Mouse (Mus musculus) large intestine, adult 2 months (tissue): ENCODE results near the gene Mtus2. TPM values are rescaled to one million over a fixed set of nuclear protein-coding genes. Genes with fewer than 3 reads are reported as not detected.
A peak's percentile ranks its signal among the peaks of the same experiment; 100 is the strongest.
"Not testable (repeated sequence)": the region's sequence is repeated elsewhere in the genome, so short reads cannot be mapped to it uniquely, and the experiment has no call there.

Experiments used
- DNase-seq: peaks from one replicate; pipeline ENCODE4 v3.0.0-alpha.2; 2012; ENCODE audit warnings: low read depth, low spot score
- WGBS: fragments of 180-500 bp; shearing (Covaris S2); methylation state at CpG from one replicate; pipeline ENCODE4 v1.1.7; 2018; 5-methylcytosine and 5-hydroxymethylcytosine counted together
- polyA plus RNA-seq: library from polyadenylated mRNA; depleted of rRNA; stranded (reverse); fragments of >200 nt; gene quantifications from 2 replicates; pipeline ENCODE4 v1.2.3, GENCODE M21; 2012; rRNA removed

Gene Mtus2
- 2.2 and 3.2 TPM in 2 replicates for polyA plus RNA-seq

DNA sequence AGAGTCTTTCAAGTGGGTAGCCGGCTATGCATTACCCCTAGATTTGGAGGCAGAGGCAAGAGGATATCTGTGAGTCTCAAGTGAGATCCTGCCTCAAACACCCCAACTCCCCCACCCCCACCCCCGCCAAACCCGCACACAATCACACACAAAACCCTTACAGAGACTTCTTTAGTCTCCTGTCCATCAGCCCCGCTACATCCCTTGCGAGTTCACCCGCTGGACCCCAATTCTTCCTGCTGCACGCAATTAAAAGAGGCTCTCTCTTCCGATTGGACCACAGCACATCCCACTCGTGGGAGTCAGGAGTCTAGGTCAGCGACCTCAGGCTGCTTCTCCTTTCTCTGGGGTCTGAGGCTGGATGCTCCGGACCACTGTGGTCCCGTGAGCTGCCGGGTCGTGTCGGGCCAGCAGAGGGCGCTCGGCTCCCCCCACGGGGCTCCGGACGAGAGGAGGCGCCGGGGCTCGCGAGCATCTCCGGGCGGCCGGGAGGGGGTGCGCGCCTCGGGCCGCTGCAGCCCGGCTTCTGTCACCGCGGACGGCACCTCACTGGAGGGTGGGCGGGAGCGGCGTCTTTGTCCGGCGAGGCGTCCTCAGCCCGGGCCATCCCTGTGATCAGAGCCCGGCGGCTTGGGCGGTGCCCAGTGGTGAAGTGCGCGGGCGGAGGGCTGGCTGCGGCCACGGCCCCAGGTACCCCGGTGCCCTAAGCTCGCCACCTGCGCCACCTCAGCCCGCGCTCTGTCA lies at the start of gene Mtus2:
Gene Mtus2, plus strand, starts transcription at position 500 of the 744 bp plus-strand sequence.
- DNase-seq = no peak

DNA sequence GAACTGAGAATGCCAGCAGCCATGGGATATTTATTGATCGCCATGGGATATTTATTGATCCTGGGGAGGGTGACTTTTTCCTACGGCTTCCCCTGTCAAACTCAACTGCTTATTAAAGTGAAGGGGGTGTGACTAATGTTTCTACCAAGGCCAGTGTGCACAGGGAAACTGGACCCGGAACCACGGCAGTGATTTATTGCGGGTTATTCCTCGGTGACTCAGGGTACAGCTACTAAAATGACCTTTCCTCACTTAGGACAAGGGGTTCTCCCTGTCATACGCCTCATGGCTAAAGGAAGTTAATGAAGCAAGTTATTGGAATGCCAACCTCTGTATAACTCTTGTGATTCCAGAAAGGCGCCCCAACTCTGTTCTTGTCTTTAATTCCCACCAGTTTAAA lies 49.3 kb upstream of the Mtus2 start:
- DNase-seq = peak; percentile 48
- 44% methylated on average over 8 of the region's 8 CpGs for WGBS

More for the DNA sequence above, at the start of gene Mtus2:
- 2% methylated on average over 55 of the region's 55 CpGs for WGBS

DNA sequence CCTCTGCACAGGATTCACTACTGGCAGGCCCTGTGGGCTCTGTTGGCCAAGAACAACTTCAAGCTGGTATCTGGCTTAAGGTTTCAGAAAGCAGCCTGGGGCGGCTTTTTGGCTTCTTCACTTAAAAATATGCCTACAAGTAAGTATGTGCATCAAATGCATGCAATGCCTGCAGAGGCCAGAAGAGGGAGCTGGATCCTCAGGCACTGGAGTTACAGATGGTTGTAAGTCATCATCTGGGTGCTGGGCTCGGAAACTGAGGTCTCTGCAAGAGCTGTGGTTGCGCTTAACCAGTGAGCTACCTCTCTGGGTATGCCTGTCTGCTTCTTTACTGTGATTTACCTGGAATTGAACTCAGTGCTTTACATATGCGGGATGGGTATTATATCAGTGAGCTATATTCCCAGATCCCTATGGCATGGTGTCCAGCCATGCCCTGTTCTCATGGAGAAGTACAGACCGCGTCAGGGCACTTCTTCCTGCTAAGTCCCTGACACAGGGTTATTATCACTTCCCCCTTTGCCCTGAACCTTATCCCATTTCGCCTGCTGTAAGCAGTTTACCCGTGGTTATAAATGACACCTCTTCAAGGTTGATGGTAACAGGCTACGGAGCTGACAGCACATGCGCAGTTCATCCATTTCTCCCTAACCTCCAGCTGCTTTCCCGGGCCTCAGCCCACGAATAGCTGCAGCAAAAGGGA lies 46.2 kb upstream of the Mtus2 start:
- DNase-seq = no peak
- 54% methylated on average over 12 of the region's 12 CpGs for WGBS

DNA sequence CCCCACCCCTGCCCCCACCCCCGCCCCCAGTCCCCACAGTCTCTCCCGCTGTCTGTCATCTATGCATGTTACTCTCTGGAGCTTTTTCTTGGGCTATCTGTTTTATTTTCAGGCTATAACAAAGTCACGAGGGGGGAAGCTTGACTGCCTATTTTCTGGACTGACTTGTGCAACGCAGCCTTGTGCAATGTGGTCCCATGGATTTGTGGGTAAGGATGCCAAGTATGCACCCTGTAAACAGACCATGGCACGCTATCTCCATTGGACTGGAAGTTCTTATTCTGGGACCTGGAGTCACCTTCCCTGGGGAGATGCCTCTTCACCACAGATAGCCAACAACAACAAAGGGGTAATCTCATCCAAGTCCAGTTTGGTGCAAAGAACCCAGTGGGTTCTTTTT lies 45.4 kb upstream of the Mtus2 start:
- DNase-seq = no peak
- whole genome bisulfite sequencing = 59% methylated on average over 5 of the region's 5 CpGs

DNA sequence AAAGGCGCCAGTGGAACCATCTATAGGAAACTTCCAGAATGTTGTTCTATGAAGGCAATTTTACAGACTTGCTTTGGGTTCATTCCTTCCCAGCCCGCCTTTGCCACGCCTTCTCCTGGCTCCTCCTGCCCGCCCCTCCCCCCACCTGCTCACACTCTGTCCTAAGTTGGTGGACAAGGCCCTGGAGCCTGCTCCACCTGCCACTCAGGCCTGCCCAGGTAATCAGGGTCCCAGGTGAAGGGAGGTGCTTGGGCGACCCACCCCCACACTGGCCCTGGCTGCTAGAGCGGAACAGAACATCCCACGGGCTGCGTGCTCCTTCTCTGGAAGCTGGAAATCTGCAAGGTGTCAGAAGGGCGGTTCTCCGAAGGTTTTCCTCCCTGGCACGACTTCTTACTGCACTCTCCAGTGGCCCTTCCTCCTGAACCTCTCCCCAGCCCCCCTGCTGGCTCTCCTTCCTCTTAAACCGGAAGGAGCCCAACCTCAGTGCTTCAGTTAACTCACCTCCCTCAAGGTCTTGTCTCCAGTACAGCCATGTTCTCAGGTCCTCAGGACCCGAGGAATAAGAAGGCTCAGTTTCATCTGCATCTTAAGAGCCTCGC lies 43.8 kb upstream of the Mtus2 start:
- no peak for DNase-seq
- 16% methylated on average over 14 of the region's 14 CpGs for WGBS

DNA sequence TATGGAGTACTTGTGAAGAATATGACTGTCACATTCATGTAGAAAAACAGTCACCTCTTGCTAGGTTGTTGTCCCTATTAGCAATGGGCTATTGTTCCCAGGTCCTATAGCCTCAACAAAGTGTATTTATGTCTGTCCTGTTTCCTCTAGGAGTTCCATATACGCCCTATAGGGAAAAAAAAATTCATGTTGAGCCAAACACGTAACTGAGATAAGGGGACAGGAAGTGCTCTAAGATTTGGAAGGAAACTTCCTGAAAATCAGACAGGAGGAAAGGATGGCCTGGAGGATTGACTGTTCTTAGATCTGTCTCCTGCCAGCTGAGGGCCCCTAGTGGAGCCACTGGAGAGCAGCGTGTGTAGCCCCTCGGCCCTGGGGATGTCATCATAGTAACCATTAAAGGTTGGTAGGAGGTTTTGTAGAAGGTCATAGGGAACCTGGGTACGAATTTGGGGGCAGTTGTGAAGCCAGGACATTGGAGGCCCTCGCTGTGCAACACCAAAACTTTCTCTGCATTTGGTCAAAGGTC lies 42.0 kb upstream of the Mtus2 start:
- WGBS = 51% methylated on average over 6 of the region's 6 CpGs
- DNase-seq = no peak

DNA sequence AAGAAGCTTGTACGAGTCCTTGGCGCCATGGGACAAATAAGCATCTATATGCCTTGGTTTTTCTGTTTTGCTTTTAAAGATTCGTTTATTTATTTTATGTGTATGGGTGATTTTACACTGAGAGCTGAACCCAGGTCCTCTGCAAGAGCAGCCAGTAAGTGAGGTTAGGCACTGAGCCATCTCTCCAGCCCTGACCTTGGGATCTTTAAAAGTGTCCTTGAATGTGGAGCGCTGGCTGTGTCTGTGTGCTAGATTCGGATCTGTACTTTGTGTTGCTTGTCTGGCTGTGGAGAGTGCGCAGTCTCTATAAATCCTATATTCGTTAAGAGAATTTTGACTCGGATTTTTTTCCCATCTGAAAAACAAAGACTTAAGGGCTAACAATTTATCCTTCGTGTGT lies 40.9 kb upstream of the Mtus2 start:
- WGBS = 85% methylated on average over 9 of the region's 9 CpGs

DNA sequence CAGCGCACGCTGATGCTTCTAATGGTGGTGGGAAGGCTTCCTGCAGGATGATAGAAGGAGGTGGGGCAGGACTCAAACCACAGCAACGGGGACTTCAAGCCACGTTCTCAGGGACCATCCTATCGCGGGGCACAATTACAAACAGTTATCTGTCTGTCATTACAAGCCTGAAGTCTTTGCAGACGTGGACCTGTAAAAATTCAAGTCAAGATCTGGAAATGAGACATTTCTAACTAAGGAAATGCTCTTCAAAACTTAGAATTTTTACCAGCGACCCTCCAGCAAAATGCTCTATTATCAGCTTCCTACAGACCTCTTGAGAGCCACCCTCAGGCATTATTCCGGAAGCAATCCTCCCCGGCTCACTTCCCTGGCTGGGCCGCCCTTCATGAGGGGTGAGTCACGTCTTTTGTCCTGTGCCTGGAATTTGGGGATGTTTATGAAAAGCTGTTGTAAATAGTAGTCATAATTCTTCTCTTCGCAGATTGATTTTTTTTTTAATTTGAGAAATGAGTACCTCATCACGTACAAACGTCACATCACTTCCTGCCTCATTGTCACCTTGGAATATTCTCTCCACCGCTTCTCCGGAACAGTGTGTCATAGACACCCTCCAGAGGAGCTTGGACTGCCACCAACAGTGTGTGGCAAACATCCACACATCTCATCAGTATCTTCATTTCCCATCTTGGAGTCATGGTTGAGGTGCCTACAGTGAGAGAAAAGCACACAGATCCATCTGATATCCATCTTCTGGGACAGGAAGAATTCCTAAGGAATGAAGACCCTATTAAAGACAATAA lies 38.9 kb upstream of the Mtus2 start:
- 65% methylated on average over 17 of the region's 17 CpGs for WGBS
- no peak for DNase-seq

More for the DNA sequence above, 40.9 kb upstream of the Mtus2 start:
- no peak for DNase-seq

DNA sequence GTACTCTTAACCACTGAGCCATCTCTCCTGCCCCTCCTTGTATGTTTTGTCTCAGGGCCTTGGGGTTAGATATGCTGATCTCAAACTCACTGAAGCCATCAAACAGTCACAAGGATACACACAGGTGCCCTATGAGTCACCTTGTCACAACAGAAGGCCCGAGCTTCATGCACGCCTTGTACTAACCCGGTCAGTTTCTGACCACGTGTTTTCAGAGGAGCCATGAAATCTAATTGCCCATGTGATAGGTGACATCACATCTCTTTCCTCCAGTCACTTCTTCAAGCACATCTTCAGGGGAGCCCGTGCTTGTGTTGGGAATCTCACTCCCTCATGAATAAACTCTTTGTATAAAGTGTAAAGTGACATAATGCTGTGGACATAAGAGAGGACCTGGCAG lies 32.5 kb upstream of the Mtus2 start:
- no peak for DNase-seq
- 35% methylated on average over 5 of the region's 5 CpGs for WGBS

DNA sequence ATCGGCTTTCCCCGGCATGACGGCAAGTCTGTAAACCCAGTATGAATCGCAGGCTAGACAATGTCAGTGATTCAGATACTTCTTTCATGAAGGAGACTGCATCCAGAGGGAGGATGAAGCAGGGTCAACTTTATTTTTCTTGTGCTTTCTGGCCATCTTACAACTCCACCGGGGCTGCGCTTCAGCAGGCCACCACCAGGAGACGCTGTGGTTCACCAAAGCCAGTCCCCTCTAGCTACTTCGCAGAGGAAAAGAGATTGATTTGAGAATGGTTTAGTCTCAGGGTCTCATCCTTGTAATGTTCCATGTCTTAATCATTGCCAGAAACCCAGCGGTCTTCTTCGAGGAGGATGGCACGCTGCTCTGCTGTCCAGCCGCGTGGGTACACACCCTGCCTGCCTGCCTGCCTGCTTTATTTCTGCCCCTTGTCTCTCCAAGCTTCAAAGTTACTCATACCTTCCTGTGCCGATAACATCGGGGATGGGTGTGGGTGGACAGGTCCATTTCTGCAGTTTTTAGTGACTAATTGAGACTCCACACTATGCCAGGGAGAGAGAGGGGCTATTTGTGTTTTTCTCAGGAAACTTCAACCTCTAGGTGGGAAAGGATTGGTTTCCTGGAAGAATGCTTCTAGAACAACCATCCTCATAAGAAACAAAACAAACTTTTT lies 31.1 kb upstream of the Mtus2 start:
- 73% methylated on average over 15 of the region's 15 CpGs for WGBS
- DNase-seq = no peak

DNA sequence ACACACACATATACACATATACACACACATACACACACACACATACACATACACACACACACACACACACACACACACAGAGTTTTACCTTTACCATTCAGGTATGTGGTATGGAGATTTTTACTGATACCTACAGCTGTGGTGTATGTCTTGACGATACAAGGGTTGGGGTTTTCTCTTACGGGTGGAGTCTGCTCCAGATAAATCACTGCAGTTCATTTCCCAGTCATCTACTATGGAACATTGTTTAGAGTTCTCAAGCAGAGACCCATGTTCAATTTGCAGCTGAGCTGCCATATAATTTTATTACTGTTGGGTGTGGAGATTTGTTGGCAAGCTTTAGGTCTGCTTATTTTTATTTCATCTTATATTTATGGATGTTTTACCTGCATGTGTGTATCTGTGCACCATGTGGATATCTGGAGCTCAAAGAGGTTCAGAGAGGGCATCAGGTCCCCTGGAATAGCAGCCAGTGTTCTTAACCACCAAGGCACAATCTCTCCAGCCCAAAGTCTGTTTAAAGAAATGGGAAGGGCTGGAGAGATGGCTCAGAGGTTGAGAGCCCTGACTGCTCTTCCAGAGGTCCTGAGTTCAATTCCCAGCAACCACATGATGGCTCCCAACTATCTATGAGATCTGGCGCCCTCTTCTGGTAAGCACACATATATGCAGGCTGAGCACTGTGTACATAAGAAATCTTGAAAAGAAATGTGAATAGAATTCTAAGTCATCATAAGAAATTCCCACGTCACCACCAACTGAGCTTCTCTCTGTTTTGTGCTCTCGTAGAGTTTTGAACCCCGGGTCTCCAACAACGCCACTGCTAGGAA lies 28.2 kb upstream of the Mtus2 start:
- WGBS = 63% methylated on average over 7 of the region's 7 CpGs
- peak; percentile 54 for DNase-seq

DNA sequence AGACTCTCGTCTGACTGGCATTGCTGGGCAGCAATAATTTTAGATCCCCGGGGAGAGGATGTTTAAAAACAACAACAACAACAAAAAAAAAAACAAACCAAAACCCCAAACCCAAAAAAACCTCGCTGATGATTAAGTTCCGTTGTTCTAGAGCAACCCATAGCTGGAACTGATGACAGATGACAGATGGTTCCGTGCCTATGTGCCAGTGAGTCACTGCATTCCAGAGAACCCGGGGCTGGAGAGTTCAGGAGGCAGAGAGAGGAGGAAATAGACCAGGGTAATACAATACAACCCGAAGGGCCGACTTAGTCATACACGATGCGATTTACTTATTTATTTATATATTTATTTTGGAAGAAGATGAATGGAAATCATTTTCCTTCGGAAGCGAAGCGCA lies 22.0 kb upstream of the Mtus2 start:
- no peak for DNase-seq
- WGBS = 79% methylated on average over 13 of the region's 13 CpGs

DNA sequence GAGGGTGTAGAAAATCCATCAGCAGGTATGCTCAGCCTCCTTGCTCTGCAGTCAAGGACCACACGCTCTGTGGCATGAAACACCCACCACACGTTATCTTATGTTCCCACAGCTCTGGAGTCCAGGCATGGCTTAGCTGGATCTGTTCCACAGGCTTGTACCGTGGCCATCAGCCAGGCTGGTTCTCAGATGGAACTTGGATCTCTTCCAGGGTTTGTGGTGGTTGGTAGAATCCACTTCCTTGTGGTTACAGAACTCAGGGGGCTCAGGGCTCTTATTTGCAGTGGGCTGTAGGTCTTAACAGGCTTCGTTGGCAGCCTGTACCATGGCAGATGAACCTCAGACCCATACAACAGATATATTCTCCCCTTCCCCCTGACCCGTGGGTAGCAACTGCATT lies 17.9 kb upstream of the Mtus2 start:
- 37% methylated on average over 5 of the region's 5 CpGs for WGBS
- DNase-seq = no peak

DNA sequence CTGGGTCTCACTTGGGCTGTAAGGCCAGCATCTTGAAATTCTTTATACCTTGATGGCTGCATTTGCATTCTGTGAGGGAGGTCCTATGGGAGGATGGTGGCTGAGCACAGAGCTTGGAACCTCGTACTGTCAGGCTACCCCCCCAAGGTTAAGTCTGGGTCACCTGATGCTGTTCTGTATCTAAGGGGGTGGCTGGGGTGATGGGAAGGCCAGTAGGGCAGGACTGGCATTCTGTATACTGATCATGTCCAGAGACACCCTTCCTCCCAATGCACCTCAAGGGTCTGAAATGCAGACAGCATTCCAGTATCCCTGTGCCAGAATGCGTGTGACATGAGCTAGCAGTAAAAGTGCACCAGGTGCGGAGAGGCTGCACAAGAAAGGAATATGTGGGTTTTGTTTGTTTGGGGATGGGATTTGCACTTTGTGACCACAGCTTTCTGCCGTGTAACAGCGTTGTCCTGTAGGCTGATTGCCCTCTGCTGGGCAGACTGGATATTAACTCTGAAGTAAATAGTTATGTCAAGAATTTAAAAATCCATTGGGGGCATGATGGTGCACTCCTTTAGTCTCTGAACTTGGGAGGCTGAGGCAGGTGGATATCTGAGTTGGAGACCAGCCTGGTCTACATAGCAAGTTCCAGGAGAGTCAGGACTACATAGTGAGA lies 12.0 kb upstream of the Mtus2 start:
- 10% methylated on average over 5 of the region's 5 CpGs for WGBS
- no peak for DNase-seq

DNA sequence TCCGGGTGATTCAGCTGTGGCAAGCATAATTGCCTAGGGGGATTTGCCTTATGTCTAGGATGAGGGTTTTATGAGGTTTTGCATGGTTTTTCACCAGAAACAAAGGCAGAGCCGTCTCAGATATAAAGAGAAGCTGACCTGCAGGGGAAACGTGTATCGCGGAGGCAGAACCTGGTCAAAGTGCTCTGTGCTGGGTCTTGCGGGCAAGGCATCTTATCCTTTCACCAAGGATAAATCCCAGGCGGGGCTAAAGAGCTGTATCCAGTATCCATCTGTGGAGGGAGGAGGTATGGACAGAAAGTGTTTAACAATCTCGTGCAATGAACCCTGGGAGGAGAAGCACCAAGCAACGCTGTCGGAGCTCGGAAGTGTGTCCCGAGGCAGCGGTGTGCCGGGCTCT lies 7.2 kb upstream of the Mtus2 start:
- WGBS = 70% methylated on average over 14 of the region's 14 CpGs
- no peak for DNase-seq

DNA sequence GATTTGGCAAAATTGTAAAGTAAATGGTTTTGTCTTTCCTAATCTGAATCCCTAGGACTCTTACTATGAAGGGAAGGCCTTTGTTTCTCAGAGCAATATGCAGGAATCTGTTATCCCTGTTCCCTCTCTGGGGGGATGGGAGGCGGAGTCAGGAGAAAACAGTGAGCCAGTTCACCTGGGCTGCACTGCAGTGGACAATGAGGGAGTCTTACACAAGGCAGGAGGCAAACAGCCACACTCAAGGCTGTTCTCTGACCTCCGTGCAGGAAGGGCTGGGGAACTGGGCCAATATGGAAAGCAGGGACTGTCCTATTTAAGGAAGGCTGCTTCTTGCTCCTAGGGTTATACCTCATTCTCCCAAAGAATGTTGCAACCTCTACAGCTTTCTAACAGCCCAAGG lies 5.4 kb upstream of the Mtus2 start:
- 55% methylated on average over 2 of the region's 2 CpGs for WGBS
- DNase-seq = no peak

DNA sequence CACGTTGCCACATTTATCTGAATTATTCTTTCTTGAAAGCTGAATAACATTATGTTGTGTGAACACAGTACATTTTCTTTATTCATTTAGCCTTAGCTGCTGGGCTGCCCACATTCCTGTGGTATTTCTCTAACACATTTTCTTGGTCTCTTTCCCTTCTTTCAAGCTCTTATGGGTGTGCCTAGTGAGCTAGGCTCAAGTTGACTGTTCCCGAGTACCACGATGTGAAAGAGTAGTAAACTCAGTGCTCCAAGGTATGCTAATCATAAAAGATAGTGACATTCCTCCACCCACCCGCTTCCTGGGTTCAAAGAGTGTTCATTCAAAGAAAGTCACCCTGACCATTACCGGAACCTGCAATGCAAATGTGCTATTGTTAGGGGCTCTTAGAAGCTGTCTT lies 3.9 kb upstream of the Mtus2 start:
- 59% methylated on average over 5 of the region's 5 CpGs for WGBS
- not testable (repeated sequence) for DNase-seq

DNA sequence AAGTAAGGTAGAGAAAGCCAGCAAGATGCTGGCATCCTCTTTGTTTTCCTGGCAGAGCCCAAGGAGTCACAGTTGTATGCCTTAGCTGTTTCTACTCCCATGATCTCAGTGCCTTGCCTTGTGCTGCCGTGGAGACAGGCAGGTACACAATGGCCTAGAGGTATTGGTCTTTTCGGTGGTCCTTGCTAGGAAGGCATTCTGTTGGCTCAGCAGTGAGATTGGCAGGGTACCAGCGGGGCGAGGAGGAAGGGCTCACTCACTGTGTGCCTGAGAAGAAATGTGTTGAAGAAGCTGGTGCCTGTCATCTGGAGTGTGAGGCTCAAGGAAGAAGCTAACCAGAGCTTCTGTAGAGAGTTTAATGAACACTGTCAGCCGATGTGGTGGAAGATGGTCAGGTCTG lies 1.4 kb upstream of the Mtus2 start:
- 25% methylated on average over 5 of the region's 5 CpGs for WGBS
- DNase-seq = no peak
